Mouse (Mus musculus) gastrocnemius, adult 8-10 months (tissue): ENCODE data around the gene Tlx2. TPM values are rescaled to one million over a fixed set of nuclear protein-coding genes. Genes with fewer than 3 reads are reported as not detected.

Source experiments
- DNase-seq, 2 experiments: peaks; one replicate each; pipeline ENCODE4 v3.0.0; 2022; ENCODE audit warnings: low spot score in 2 of 2
- total RNA-seq, 4 experiments: library from RNA; stranded (reverse); gene quantifications; 2 replicates each; pipeline ENCODE4 v1.2.4; 2022

Gene Tlx2
- total RNA-seq, 4 experiments from 2014 or later: not detected

DNA sequence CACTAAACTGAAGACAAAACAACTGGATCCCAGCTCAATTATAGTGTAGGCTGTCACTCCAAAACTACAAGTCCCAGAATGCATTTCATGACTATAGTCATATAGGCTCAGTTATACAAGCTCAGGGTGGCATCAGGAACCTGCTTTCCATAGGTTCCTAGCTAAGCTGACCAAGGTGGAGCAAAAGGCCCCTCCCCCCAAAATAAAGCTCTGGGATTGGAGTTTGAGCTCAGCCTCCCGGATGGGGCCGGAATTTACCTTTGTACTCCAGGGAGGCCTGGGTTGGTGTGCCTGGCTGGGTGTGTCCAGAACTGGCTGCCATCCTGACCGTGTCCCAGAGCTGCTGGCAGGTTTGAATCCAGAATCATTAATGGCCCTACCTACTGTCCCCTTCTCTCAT lies 12.3 kb downstream of the Tlx2 start, which contains the start of gene Dqx1:
Gene Dqx1 (plus strand): TSS at position 55 of the 400 bp plus-strand sequence.
- no peak for DNase-seq

DNA sequence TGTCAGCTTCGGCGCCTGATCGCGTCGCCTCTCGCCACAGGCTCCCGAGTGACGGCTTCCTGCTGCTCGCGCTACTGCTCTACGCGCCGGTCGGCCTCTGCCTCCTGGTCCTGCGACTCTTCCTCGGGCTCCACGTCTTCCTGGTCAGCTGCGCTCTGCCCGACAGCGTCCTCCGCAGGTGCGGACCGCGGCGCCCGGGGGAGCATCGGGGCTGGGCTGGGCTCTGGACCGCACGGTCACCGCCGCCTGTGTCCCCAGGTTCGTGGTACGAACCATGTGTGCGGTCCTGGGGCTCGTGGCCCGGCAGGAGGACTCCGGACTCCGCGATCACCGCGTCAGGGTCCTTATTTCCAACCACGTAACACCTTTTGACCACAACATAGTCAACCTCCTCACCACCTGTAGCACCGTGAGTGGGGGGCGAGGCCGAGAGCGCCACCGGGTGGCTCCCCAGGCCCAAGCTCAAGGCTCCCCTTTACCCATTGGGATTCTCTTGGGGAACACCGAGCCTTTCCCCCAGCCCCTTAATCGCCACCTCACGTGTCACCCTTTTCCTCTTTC lies 15.1 kb downstream of the Tlx2 start, which contains the start of gene Htra2:
Gene Htra2 (minus strand): TSS at position 403 of the 561 bp plus-strand sequence.
- DNase-seq: no peak

- DNase-seq: peak; percentile 93 to 97
Measured at GRCm38 (mm10) chr6:83054074-83054851, 15.8 kb downstream of the Tlx2 start, which contains the start of gene Aup1. Gene Aup1, plus strand, starts transcription at chr6:83054521.

- DNase-seq: no peak
Measured at GRCm38 (mm10) chr6:83053136-83053960, 16.7 kb downstream of the Tlx2 start.

DNA sequence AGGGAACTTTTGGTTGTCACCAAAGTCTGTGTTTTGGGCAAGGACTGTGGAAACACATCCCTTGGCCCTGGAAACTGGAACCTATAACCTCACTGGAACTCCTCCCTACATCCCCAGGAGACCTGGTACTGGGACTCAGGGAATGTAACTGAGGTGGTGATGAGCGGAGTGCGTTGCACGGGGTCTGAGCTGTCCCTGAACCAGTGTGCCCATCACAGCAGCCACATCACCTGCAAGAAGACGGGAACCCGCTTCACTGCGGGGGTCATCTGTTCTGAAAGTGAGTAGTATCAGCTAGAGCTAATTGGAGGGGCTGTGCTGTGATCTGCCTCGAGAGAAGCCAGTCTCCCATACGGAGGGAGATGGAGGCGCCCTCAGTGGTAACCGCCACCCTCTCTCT lies 20.7 kb downstream of the Tlx2 start:
- no peak for DNase-seq

- no peak for DNase-seq
Measured at GRCm38 (mm10) chr6:83044742-83045141, 25.4 kb downstream of the Tlx2 start.

GRCm38 (mm10) chr6:83043993-83044392 lies 26.1 kb downstream of the Tlx2 start:
- DNase-seq: no peak

DNA sequence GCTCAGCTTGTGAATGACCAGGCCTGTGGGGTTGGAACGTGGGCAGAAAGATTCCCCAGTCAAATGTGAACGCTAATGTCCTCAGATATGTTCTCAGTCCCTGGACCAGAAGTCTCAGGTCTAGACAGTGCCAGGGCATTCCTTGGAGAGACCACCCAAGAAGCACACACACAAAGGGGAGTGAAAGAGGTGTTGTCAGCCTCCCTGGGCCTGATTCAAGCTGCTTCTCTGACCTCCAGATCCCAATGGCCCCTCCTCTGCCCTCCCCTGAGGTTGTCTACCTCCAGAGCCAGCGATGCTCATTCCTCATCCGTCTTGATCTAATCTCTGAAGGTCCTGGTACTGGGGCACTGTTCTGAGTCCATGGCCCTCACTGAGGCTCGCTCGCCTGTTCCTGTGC lies 26.5 kb downstream of the Tlx2 start:
- no peak for DNase-seq

- no peak for DNase-seq
Measured at GRCm38 (mm10) chr6:83040601-83041000, 29.5 kb downstream of the Tlx2 start.

- peak; percentile 88 to 89 for DNase-seq
Measured at GRCm38 (mm10) chr6:83038496-83039012, 31.5 kb downstream of the Tlx2 start.

DNA sequence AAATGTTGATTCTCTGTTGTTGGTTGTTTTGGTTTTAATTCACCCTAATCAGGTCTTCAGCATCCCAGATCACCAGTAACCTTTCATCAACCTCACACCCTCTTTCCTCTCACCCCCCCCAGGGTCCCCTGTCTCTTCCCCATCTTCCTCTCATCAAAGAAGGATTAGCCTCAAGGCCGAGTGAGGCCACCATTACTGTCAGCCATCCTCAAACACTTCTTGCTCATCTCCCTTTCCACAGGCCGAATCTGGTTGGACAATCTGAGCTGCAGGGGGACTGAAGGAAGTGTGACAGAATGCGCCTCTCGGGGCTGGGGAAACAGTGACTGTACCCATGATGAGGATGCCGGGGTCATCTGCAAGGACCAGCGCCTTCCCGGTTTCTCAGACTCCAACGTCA lies 32.9 kb downstream of the Tlx2 start:
- DNase-seq: no peak

- no peak for DNase-seq
Measured at GRCm38 (mm10) chr6:83034463-83035055, 35.5 kb downstream of the Tlx2 start.

- peak; percentile 33 to 53 for DNase-seq
Measured at GRCm38 (mm10) chr6:83033249-83034185, 36.6 kb downstream of the Tlx2 start, which contains the start of the genes Dok1 and Loxl3. Gene Dok1, minus strand, starts transcription at chr6:83033471. Gene Loxl3, plus strand, starts transcription at chr6:83034173.

DNA sequence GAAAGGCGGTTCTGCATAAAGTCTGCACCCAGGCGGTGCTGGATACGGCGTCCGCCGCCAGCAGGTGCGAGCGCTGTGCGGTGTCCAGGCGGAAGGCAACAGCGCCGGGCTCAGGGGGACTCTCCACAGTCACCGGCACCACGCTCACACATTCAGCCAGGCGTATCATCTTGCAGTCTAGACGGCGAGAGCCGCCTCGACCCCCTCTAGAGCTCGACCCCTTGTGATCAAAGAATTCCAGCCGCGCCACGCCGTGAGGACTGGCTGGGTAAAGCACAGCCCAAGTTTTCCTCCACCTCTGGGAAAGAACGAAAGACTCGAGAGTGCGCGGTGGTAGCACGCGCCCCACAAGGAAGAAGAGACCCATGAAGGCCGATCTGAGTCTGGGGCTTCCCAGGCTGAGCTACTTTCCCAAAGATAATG lies 37.3 kb downstream of the Tlx2 start:
- DNase-seq: no peak

DNA sequence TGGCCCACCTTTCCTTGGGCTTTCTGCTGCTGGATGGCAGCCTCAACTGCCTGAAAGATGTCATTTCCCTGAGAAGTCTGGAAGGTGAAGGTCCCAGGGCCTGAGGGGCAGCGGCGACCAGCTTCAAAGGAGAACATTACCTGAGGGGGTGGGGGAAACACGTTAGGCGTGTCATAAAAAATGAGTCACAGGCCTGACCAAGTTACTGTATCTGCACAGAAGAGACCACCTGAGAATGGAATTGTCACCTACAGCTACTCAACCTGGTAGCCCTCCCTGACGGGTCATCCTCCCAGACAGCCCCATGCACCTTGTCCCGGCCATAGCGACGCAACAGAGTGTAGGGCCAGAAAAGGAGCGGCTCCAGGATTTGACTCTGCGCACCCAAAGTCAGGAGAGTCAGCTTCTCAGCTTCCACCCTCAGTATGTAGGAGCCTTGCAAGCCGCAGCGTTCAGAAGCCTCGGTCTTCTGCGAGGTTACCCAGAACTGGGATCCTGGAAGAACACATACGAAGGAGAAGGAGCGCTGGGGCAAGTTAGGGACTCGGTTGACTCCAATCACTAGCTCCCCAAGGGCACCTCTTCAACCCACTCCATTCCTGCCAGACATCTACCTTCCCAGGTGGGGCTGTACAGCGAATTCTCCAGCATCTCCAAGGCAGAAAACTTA lies 38.0 kb downstream of the Tlx2 start:
- DNase-seq: no peak

- no peak for DNase-seq
Measured at GRCm38 (mm10) chr6:83031111-83031510, 39.0 kb downstream of the Tlx2 start.

GRCm38 (mm10) chr6:83029777-83030176 lies 40.3 kb downstream of the Tlx2 start:
- DNase-seq: no peak

DNA sequence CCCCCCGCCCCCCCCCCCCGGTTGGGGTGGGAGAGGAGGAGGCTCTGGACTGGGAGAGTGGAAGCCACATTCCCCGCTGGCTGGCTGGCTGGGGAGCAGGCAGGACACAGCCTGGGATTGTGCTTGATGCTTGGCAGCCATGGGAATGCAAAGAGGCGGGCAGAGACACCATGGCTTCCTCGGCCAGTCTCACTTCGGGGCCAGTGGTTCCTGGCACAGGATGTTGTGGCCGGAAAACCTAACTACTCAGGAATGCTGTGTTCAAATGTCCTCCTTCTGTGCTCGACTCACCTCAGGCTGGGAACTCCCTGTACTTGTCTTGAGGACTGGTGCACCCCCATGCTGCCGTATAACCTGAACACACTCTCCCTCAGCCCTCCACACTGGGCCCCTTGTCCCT lies 42.4 kb downstream of the Tlx2 start:
- DNase-seq: no peak

DNA sequence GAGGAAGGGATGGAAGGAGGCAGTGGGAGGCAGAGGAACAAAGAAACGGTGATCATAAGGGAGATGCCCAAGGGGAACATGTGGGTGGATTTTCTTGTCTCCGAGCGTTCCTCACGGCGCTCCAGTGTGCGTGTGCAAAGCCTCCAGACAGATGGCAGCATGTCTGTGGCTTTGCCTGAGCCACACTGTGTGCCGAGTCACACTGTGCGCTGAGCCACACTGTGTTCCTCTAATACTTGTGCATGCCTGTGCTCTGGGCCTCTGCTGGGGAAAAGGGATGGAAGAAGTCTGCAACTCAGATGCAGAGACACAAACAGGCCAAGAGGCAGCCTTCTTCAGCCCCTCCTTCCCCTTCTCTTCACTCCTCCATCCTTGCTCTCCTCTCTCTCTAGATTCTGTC lies 42.8 kb downstream of the Tlx2 start:
- DNase-seq: no peak
